Mouse (Mus musculus) left cerebral cortex, adult 2 months (tissue): ENCODE measurements around the gene Anapc15-ps. TPM values are rescaled to one million over a fixed set of nuclear protein-coding genes. Genes with fewer than 3 reads are reported as not detected.

ENCODE experiments used
- DNase-seq, 2 experiments: peaks; one replicate each; pipeline ENCODE4 v3.0.0; 2021 to 2022; ENCODE audit warnings: low spot score in 2 of 2, mixed read lengths in 1 of 2; ENCODE audit errors: extremely low spot score in 1 of 2
- H3K27ac ChIP-seq: fragments of 200-600 bp; 2 replicates; pipeline ENCODE4 v1.8.1; 2022
- H3K4me3 ChIP-seq: fragments of 200-600 bp; 2 replicates; pipeline ENCODE4 v1.8.1; 2022
- CTCF ChIP-seq: fragments of 200-600 bp; IDR thresholded peaks from 2 replicates; pipeline ENCODE4 v1.8.1; 2022; ENCODE audit warnings: antibody characterized with exemption, mild to moderate bottlenecking, moderate library complexity
- intact Hi-C: fragments of 180-260 bp; cut with DNase I; formaldehyde crosslinking; loops from one replicate; pipeline ENCODE4 v1.15.1; 2025
- total RNA-seq, 2 experiments: library from RNA; stranded (reverse); gene quantifications; 2 replicates each; pipeline ENCODE4 v1.2.3; 2021

Gene Anapc15-ps
- total RNA-seq, 2 experiments from 2014 or later = not detected

GRCm38 (mm10) chr10:95678241-95678640 lies 5.0 kb upstream of the Anapc15-ps start:
- peak overlapping the region; percentile 55; the same call in 1 of the 2 replicates for H3K27ac ChIP-seq
- no peak for TF ChIP-seq CTCF
- intact Hi-C loops = no loop called here
- H3K4me3 ChIP-seq = no peak overlapping the region; the same call in 1 of the 2 replicates
- no peak for DNase-seq

- peak overlapping the region; percentile 55; the same call in 1 of the 2 replicates for H3K27ac ChIP-seq
- peak overlapping the region; percentile 37 for H3K4me3 ChIP-seq
- DNase-seq = peak in 1 of 2 experiments; percentile 21
- intact Hi-C loops = no loop called here
- TF ChIP-seq CTCF = no peak
These were observed 4.3 kb upstream of the Anapc15-ps start for GRCm38 (mm10) chr10:95677356-95678109.

- TF ChIP-seq CTCF = no peak
- DNase-seq = no peak
- intact Hi-C loops = no loop called here
- Histone ChIP-seq H3K27ac (no peak overlapping the region), H3K4me3 (no peak overlapping the region)
These were observed 3.7 kb upstream of the Anapc15-ps start for GRCm38 (mm10) chr10:95676991-95677355.

GRCm38 (mm10) chr10:95676387-95676786 lies 3.1 kb upstream of the Anapc15-ps start:
- no peak overlapping the region for H3K4me3 ChIP-seq
- intact Hi-C loops = no loop called here
- no peak for TF ChIP-seq CTCF
- no peak overlapping the region for H3K27ac ChIP-seq
- no peak for DNase-seq

- no peak for TF ChIP-seq CTCF
- intact Hi-C loops = loop anchor here (1.0 to 5.0 kb wide), 3 partner anchors 33 to 109 kb away; partner anchors contain the start of gene Nudt4
- peak in 1 of 2 experiments; percentile 32 for DNase-seq
- no peak overlapping the region for H3K27ac ChIP-seq
- H3K4me3 ChIP-seq = no peak overlapping the region
These were observed 2.2 kb downstream of the Anapc15-ps start for GRCm38 (mm10) chr10:95670781-95671780.

DNA sequence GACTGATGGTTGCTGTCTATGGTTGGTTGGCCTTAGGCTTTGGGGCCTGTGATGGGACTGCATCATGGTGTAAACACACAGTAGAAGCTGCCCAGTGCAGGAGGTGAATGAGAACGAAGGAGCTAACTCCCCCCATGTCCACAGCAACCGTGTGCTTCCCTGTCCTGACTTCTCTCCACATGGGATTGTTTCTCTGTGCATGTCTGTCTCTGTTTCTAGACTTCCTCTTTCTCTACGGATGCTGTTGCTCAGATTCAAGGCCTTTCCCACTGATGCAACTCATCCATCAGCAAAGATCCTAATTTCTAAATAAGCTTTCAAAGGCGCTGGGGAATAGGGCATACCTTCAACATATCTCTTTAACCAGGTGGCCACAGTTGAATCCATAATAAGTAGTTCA lies 3.4 kb downstream of the Anapc15-ps start:
- no peak for DNase-seq
- no peak overlapping the region for H3K4me3 ChIP-seq
- intact Hi-C loops = loop anchor here (5.0 kb wide), 2 partner anchors 53 to 108 kb away; partner anchors contain the start of gene Nudt4
- no peak overlapping the region for H3K27ac ChIP-seq
- no peak for TF ChIP-seq CTCF

GRCm38 (mm10) chr10:95669034-95669433 lies 4.2 kb downstream of the Anapc15-ps start:
- intact Hi-C loops = no loop called here

DNA sequence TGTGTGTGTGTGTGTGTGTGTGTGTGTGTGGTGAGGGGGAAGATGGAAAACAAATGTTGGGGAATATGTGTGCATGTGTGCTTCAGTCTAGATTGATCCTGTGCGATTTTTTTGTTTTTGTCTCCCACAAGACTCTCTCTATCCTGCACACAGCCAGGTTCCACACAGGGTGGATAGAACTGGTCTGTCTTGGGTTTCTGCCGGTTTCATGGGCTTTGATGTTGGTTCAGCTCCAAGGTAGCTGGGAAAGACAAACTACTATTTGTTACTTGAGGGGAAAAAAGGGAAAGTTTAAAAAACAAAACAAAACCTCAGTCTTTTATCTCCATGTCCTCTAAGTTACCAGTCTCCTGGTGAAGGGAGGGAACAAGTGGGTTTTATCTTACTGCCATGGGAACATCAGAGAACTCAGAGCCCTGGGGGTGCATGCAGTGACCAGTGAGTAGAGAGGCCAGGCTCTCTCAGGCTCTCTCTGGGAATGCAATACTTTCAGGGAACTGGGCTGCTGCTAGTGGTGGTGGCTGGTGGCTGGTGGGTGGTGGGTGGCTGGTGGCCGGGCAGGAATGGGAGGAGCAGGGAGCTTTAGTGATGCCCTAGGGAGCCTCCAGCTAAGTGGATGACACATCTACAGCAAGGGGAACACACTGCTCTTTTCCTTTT lies 5.8 kb downstream of the Anapc15-ps start:
- intact Hi-C loops = no loop called here
- no peak for TF ChIP-seq CTCF
- no peak for DNase-seq
- Histone ChIP-seq H3K27ac (no peak overlapping the region), H3K4me3 (no peak overlapping the region)

More at GRCm38 (mm10) chr10:95669034-95669433, 4.2 kb downstream of the Anapc15-ps start:
- no peak for DNase-seq
- H3K27ac ChIP-seq = no peak overlapping the region
- no peak overlapping the region for H3K4me3 ChIP-seq
- no peak for TF ChIP-seq CTCF

DNA sequence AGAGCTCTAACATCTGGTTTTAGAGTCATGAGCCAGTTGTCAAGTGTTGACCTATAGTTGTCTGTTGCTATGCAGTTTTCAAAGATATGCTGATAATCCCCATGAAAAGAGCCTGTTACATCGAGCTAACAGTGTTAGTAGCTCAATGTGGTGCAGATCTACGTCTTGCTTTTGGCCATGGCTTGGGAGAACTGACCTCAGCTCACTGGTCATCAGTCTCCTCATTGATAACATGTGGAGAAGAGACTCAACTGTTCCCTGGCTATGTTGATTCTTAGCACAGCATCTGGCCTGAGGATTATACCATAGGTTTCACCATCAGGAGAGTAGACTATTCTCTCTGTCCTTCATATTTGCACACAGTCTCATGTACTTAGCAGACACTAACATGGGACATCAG lies 6.5 kb downstream of the Anapc15-ps start:
- intact Hi-C loops = no loop called here
- no peak for DNase-seq
- H3K4me3 ChIP-seq = no peak overlapping the region
- TF ChIP-seq CTCF = no peak
- H3K27ac ChIP-seq = no peak overlapping the region

GRCm38 (mm10) chr10:95665426-95665990 lies 7.7 kb downstream of the Anapc15-ps start:
- Histone ChIP-seq H3K4me3 (no peak overlapping the region), H3K27ac (no peak overlapping the region)
- no peak for DNase-seq
- intact Hi-C loops = no loop called here
- TF ChIP-seq CTCF = no peak

- H3K27ac ChIP-seq = no peak overlapping the region
- intact Hi-C loops = no loop called here
- DNase-seq = no peak
- TF ChIP-seq CTCF = no peak
- H3K4me3 ChIP-seq = no peak overlapping the region
These were observed 8.6 kb downstream of the Anapc15-ps start for GRCm38 (mm10) chr10:95664613-95665012.
